Mouse (Mus musculus): ENCODE results near the gene Msh4. TPM values are rescaled to one million over a fixed set of nuclear protein-coding genes. Genes with fewer than 3 reads are reported as not detected.

Gene Msh4
- polyA plus RNA-seq, 1 experiment from 2014 or later = 0.32 TPM

DNA sequence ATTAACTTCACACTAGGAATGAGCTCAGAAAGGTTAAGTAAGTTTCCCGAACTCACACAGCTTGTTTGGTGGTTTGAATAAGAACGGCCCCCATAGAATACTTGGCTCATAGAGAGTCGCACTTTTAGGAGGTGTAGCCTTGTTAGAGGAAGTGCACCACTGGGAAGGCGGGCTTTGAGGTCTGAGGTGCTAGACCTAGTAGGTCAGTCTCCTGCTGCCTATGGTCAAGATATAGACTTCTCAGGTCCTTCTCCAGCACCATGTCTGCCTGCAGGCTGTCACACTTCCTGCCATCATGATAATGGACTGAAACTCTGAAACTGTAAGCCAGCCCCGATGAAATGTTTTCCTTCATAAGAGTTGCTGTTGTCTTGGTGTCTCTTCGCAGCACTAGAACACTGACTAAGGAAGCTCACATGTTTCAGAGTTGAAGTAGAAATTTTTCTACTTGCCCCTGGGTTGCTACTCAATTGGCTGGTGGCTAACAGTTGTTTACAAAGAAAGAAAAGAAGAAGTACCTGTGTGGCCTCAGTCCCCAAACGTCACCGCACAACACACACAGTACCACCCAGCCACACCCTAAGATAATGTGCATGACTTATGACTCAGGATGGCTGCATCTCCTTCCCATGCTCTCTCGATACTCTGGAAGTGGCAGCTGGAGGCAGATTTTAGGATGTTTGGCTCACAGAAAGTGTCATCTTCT is 98.3 kb downstream of the Msh4 start:
- DNase-seq (ENCODE audit: low spot score) (no peak), ATAC-seq (ENCODE audit: low FRiP score) (no peak)
- Histone ChIP-seq H3K4me1 (replicated peaks; ENCODE audit: control insufficient read depth, insufficient read depth, low read length) (peaks cover 9% of the 10 kb centered on the region), H3K9me3 (ENCODE audit: control insufficient read depth, low read length) (no peaks in the 10 kb centered on the region), H3K9ac (no peak overlapping the region), H3K36me3 (replicated peaks; ENCODE audit: control insufficient read depth, insufficient read depth) (no peaks in the 10 kb centered on the region), H3K27ac (no peak overlapping the region), H3K4me2 (replicated peaks) (no peak overlapping the region), H3K27me3 (ENCODE audit: control insufficient read depth, insufficient read depth, low read length) (no peaks in the 10 kb centered on the region), H3K4me3 (replicated peaks; ENCODE audit: low read length) (no peak overlapping the region)
- 90% methylated on average over 9 of the region's 9 CpGs for WGBS

Other genes starting within 250 kb of the Msh4 start
- gene St6galnac3, start 181.0 kb downstream of the Msh4 start, polyA plus RNA-seq (2014; fragmentation: Nextera tagmentation; extraction: Ambion mirVana) = 25.3 and 28.3 TPM in 2 replicates
- 0.18 TPM in 1 of 2 replicates, not detected in the other for gene Asb17, start 61.9 kb downstream of the Msh4 start, polyA plus RNA-seq (2014; fragmentation: Nextera tagmentation; extraction: Ambion mirVana)
- 54.8 and 58.4 TPM in 2 replicates for gene Rabggtb, start 6.9 kb upstream of the Msh4 start, polyA plus RNA-seq (2014; fragmentation: Nextera tagmentation; extraction: Ambion mirVana)
- 62.6 and 69.6 TPM in 2 replicates for gene Acadm, start 38.5 kb upstream of the Msh4 start, polyA plus RNA-seq (2014; fragmentation: Nextera tagmentation; extraction: Ambion mirVana)
- 11.3 and 14.0 TPM in 2 replicates for gene Slc44a5, start 67.3 kb upstream of the Msh4 start, polyA plus RNA-seq (2014; fragmentation: Nextera tagmentation; extraction: Ambion mirVana)